In the genomic region with DNA sequence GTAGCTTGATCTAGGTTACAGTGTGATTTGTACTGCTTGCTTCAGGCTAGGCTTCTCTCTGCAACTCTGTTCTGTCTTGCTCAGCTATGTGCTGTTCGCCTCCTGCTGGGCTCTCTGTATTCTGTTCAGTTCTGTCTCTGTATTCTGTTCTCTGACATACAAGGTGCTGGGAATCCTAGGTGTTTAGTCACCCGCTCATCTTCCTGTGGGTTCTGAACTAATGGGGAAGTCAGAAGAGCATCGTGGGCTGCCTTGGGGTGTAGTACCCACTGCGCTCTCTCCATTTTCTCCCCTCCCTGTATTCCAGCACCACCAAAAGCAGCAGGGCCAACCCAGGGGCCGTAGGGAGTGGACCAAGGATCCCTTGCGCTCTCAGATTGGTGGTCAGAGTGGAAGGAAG, we compare ENCODE assay signal across 23 mouse cellular contexts.
DNase-seq lines count a peak whose midpoint lies in the region; ATAC-seq lines count a peak whose summit lies in the region.
"Had no signal": no experiment of that assay in that cellular context is flagged by ENCODE, and none has a peak within 500 bp of the region (broad histone marks: within the 10 kb centered on the region; RNA-seq: fewer than 3 reads in every experiment).

No protein-coding gene starts in this region.

- ATAC-seq in heart, embryonic 13.5 days (ENCODE audit: extremely low read depth, insufficient number of reproducible peaks, low FRiP score, low TSS enrichment) = no peak
- ATAC-seq in granulocyte monocyte progenitor cell, adult 5-6 weeks (replicated peaks; ENCODE audit: poor library complexity, severe bottlenecking) = peak; percentile 69
- peak; percentile 28; the same call in 1 of the 2 replicates for ATAC-seq in megakaryocyte progenitor cell, adult 5-6 weeks (replicated peaks; ENCODE audit: poor library complexity)
- ATAC-seq: forebrain, embryonic 14.5 days had no signal

- no peak overlapping the region for H3K27ac ChIP-seq in heart, embryonic 13.5 days (replicated peaks)
- H3K27ac ChIP-seq in heart, embryonic 10.5 days = no peak overlapping the region
- H3K27ac ChIP-seq: embryonic facial prominence, embryonic 12.5 days; hindbrain, embryonic 13.5 days; kidney, embryonic 15.5 days; limb, embryonic 12.5 days; midbrain, embryonic 12.5 days had no signal

- no peaks in the 10 kb centered on the region for H3K36me3 ChIP-seq in heart, embryonic 13.5 days
- no peaks in the 10 kb centered on the region for H3K36me3 ChIP-seq in heart, embryonic 10.5 days
- H3K36me3 ChIP-seq: embryonic facial prominence, embryonic 12.5 days; hindbrain, embryonic 13.5 days; kidney, embryonic 15.5 days; limb, embryonic 12.5 days; midbrain, embryonic 12.5 days had no signal

- no peaks in the 10 kb centered on the region for H3K9me3 ChIP-seq in heart, embryonic 13.5 days
- H3K9me3 ChIP-seq in heart, embryonic 10.5 days = no peaks in the 10 kb centered on the region
- H3K9me3 ChIP-seq: embryonic facial prominence, embryonic 12.5 days; hindbrain, embryonic 13.5 days; kidney, embryonic 15.5 days; limb, embryonic 12.5 days; midbrain, embryonic 12.5 days had no signal

- H3K4me1 ChIP-seq in heart, embryonic 13.5 days = peaks cover 8% of the 10 kb centered on the region
- H3K4me1 ChIP-seq in heart, embryonic 10.5 days = no peaks in the 10 kb centered on the region
- H3K4me1 ChIP-seq: embryonic facial prominence, embryonic 12.5 days; hindbrain, embryonic 13.5 days; kidney, embryonic 15.5 days; limb, embryonic 12.5 days; midbrain, embryonic 12.5 days had no signal

- WGBS in heart, embryonic 13.5 days = 66% methylated on average over 6 of the region's 6 CpGs
- WGBS in heart, embryonic 10.5 days = 61% methylated on average over 6 of the region's 6 CpGs

- H3K4me3 ChIP-seq in heart, embryonic 13.5 days = no peak overlapping the region
- H3K4me3 ChIP-seq in heart, embryonic 10.5 days = no peak overlapping the region
- H3K4me3 ChIP-seq: embryonic facial prominence, embryonic 12.5 days; erythroblast, embryonic 14.5 days; hindbrain, embryonic 13.5 days; kidney, embryonic 15.5 days; limb, embryonic 12.5 days; midbrain, embryonic 12.5 days had no signal

- H3K27me3 ChIP-seq in heart, embryonic 13.5 days (replicated peaks) = peaks cover 7% of the 10 kb centered on the region
- H3K27me3 ChIP-seq in heart, embryonic 10.5 days (ENCODE audit: insufficient read depth, poor library complexity, severe bottlenecking) = peaks cover 9% of the 10 kb centered on the region; the same call in 1 of the 2 replicates
- H3K27me3 ChIP-seq: embryonic facial prominence, embryonic 12.5 days; hindbrain, embryonic 13.5 days; kidney, embryonic 15.5 days; limb, embryonic 12.5 days; midbrain, embryonic 12.5 days had no signal

- H3K4me2 ChIP-seq in heart, embryonic 13.5 days = peak overlapping the region; percentile 30
- H3K4me2 ChIP-seq: embryonic facial prominence, embryonic 12.5 days; hindbrain, embryonic 13.5 days; kidney, embryonic 15.5 days; limb, embryonic 12.5 days; midbrain, embryonic 12.5 days had no signal

- no peak overlapping the region for H3K9ac ChIP-seq in heart, embryonic 13.5 days
- H3K9ac ChIP-seq: embryonic facial prominence, embryonic 12.5 days; hindbrain, embryonic 13.5 days; kidney, embryonic 15.5 days; limb, embryonic 12.5 days; midbrain, embryonic 12.5 days had no signal

- no peak for DNase-seq in heart, embryonic 10.5 days (ENCODE audit: low spot score)
- peak; percentile 6 for DNase-seq in 3T3-L1 (ENCODE audit: low read depth, low spot score)
- DNase-seq in gastrocnemius, adult 18-20 months (ENCODE audit: low spot score) = no peak
- DNase-seq in cerebellum, adult 9-10 months = no peak
- DNase-seq: adrenal gland, adult 8-10 months; B cell, adult 2 months; cerebellum, adult 8-10 months; gastrocnemius, postnatal 14 days; kidney, postnatal 4 days; lung, adult 18-20 months; lung, postnatal 36 days; retina, postnatal 1 day; right cerebral cortex, postnatal 4 days had no signal
